Mouse (Mus musculus): ENCODE results near the gene Glipr1l2.
"Not testable (repeated sequence)": the region's sequence is repeated elsewhere in the genome, so short reads cannot be mapped to it uniquely, and the experiment has no call there.

The Glipr1l2 gene

DNA sequence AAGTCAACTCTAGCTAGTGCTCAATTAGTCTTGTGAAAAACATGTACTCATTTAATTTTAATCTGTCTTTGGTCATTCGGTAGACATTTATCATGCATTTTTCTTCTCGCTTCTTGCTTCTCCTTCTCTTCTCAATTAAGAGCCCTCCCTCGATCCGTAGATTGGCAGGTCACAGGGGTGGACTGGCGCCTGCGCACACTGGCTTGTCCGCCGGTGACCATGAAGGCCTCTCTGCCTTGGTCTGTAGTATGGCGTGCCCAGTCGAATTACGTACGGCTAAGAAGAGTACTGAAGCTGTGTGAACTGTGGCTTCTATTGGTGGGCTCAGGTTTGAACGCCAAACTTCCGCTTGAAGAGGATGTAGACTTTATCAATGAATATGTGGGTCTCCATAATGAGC is at the start of gene Glipr1l2:
Gene Glipr1l2, plus strand, starts transcription at position 198 of the 400 bp plus-strand sequence.
- DNase-seq (ENCODE audit: low read depth, low spot score) = no peak

DNA sequence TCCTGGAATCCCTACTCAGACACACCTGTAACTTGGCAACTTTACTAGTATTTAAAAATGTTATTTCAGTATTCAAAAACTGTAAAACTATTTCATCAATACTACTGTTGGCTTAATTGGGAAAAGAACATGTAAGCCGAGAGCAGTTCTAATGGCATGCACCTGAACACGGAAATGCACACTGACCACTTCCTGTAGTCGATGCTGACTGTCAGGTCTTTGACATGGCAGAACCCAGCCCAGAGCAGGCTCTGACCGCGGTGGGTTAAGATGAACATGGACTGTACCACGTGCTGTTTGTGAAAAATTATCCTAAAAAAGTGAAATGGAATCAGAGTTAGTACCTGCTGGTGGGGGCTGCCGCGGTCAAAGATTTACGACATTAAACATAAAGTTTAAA is 39.6 kb upstream of the Glipr1l2 start:
- DNase-seq (ENCODE audit: low read depth, low spot score) = not testable (repeated sequence)

GRCm38 (mm10) chr10:112044283-112044682 is 38.9 kb upstream of the Glipr1l2 start:
- peak; percentile 2 for DNase-seq (ENCODE audit: low read depth, low spot score)

GRCm38 (mm10) chr10:112051220-112051619 is 31.9 kb upstream of the Glipr1l2 start:
- no peak for DNase-seq (ENCODE audit: low read depth, low spot score)

GRCm38 (mm10) chr10:112051956-112052355 is 31.2 kb upstream of the Glipr1l2 start:
- DNase-seq (ENCODE audit: low read depth, low spot score) = peak; percentile 37

DNA sequence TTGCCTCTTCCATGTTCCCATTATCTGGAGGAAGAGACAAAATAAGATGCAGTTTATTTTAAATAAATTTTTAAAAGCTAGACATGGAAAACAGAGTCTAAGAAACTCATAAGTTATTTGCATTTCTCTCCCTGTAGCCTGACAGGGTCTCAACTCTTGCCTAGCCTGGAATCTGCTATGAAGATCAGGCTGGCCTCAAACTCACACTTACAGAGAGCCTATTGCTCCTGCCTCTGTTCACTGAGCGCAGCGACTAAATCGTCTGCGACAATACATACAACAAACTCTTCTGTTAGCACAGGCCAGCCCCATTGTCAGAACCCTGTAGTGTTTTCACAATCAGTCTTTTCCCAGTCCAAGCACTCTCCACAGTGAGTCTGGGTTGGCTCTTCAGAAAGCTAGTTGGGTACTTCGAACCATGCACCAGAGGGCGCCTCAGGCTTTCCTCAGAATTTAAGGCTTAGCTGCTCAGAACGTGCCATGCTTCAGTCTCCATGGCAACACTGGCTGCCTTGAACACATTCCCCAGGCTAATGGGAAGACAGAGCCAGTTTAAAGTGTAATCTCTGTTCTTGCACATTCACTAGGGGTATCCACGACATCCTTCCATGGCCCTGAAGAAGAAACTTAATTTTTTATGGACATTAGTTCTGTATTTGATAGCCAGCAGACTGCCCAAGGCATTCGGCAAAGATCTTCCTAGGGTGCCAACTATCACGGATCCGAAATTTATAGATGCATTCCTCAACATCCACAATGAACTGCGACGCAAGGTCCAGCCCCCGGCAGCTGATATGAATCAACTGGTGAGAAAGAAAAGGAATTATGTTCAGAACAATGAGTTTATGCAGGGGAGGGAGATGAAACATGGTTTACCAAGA is 23.2 kb upstream of the Glipr1l2 start, which contains the start of gene Glipr1l1:
Gene Glipr1l1, plus strand, starts transcription at position 488 of the 881 bp plus-strand sequence.
- DNase-seq (ENCODE audit: low read depth, low spot score) = peak; percentile 84

DNA sequence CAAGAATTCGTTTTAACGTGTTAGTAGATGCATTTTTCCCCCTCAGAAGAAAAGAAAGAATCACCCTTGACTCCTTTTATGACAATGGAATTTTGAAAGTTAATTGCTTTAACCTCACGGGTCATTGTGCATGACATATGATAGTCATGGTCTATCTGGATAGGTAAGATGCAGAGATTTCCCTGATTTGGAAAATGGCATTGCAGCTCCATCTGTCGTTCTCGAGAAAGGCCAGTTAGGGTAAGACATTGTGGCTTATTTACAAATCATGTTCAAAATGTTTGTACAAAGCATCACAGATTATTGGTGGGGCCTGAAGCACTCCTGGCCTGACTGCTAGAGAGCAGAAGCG is 22.6 kb upstream of the Glipr1l2 start:
- DNase-seq (ENCODE audit: low read depth, low spot score) = not testable (repeated sequence)

DNA sequence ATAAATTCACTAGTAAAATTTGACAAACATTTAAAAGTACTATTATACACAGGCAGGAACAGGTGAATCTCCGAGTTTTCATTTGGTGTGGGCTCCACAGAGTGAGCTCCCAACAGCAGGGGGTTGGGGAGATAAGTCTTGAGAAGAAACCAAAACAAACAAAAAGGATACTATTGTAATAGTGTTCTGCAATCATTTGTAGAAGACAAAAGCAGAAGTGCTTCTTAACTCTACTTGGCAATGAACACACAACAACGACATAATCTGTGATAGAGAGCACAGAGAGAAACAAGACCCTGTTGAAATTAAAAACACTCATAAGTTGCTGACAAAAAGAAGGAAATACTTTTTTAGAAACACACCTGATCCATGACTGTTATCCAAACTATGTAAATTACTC is 3.1 kb upstream of the Glipr1l2 start:
- no peak for DNase-seq (ENCODE audit: low read depth, low spot score)

GRCm38 (mm10) chr10:112105785-112106184 is 22.6 kb downstream of the Glipr1l2 start:
- DNase-seq (ENCODE audit: low read depth, low spot score) = peak; percentile 57

DNA sequence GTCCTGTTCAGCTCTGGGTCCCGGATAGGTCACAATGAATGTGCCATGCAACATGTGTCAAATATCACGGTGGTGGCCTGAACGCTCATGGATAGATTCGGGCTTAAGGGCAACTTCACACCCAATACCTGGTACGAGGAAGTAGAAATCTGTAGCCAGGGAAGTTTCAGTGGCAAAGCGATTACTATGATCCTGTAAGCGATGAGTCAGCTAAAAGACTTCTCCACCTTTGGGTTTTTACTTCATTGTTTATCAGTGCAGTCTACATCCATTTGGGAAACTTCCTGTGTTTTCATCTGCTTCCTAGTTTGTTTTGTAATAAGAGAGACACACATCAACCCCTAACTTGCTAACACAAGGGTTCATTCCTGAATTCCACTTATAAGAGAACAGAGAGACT is 27.2 kb downstream of the Glipr1l2 start:
- no peak for DNase-seq (ENCODE audit: low read depth, low spot score)

DNA sequence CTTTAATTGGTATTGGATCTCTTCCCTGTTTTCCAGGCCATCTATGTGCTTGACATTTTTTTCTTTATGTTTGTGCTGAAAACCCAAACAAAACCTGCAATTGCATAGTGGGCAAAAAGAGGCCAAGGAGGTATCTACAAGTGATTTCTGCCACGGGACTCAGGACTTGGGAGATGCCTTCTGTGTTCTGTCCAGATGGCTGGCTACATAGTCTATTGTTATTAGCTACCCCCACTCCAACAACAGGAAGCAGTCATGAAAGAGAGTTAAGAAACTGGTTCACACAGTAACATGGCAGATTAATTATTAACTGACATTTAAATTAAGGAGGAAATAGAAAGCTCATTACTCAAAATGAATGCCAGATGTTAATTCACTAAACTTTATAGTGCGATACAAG is 41.9 kb downstream of the Glipr1l2 start:
- DNase-seq (ENCODE audit: low read depth, low spot score) = not testable (repeated sequence)

DNA sequence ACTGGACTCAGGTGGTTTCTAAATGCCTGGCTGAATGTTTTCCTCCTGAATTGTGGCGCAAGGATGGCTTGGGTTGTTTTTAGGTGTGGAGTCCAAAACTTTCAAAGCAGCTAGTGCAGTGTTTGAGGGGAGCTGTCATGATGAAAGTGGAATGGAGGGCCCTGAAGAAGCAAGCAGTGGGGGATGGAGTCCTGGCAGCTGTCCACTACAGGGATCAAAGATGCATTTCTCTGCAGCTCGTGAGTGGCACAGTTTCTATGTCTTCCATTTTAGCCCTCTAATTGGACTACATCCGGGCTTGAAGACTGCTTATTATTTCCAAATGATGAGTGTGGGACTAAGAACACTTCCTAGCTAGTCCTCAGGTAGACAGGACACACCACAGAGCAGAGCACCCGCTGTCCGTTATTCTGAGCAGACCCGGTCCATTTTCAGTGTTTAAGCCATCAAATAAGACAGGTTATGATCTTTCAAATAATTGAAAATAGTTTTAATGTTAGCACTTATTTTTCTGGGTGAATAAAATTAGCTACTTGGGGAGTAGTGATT is 44.6 kb downstream of the Glipr1l2 start:
- not testable (repeated sequence) for DNase-seq (ENCODE audit: low read depth, low spot score)

DNA sequence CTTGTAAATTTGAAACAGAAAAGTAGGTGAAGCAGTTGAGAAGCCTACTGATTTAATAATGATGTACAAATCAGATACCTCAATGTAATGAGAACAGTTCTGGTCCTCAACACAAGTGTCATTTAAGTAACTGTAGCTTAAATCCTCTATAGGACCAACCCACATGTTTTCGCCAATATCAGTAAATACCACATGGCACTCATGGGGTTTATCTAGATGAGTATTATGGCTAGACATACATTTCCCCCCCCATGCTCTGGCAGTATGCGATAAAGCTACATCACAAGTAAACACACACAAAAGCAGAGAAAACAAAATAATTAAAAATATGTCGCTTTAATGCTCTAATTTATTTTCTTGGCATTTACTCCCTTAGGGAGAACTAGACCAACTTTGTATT is 49.0 kb downstream of the Glipr1l2 start:
- no peak for DNase-seq (ENCODE audit: low read depth, low spot score)

GRCm38 (mm10) chr10:112138050-112138870 is 55.1 kb downstream of the Glipr1l2 start:
- peak; percentile 83 for DNase-seq (ENCODE audit: low read depth, low spot score)

- no peak for DNase-seq (ENCODE audit: low read depth, low spot score)
These were observed 55.8 kb downstream of the Glipr1l2 start for GRCm38 (mm10) chr10:112138871-112139430.

- DNase-seq (ENCODE audit: low read depth, low spot score) = no peak
These were observed 56.7 kb downstream of the Glipr1l2 start for GRCm38 (mm10) chr10:112139834-112140233.
